Mouse (Mus musculus) liver, adult 2 months (tissue): ENCODE data around the gene Ipo13. TPM values are rescaled to one million over a fixed set of nuclear protein-coding genes. Genes with fewer than 3 reads are reported as not detected.

Experiments used
- DNase-seq: peaks from one replicate; pipeline ENCODE4 v3.0.0-alpha.2; 2011; ENCODE audit warnings: low read depth, low spot score; ENCODE audit errors: extremely low read depth
- H3K27ac ChIP-seq: fragments of 200-500 bp; replicated peaks from 2 replicates; pipeline ENCODE4 v1.5.1; 2012; ENCODE audit warnings: low read depth, mild to moderate bottlenecking, control low read depth, inconsistent platforms, low read length; ENCODE audit not compliant: insufficient read depth
- H3K27me3 ChIP-seq: fragments of 200-500 bp; 2 replicates; pipeline ENCODE4 v1.6.1; 2012; ENCODE audit warnings: mild to moderate bottlenecking, moderate library complexity, low read length, inconsistent platforms; ENCODE audit not compliant: control insufficient read depth, insufficient read depth
- H3K36me3 ChIP-seq: fragments of 200-500 bp; 2 replicates; pipeline ENCODE4 v1.6.1; 2012; ENCODE audit warnings: low read length, inconsistent platforms; ENCODE audit not compliant: control insufficient read depth, insufficient read depth
- H3K4me1 ChIP-seq: fragments of 200-500 bp; 2 replicates; pipeline ENCODE4 v1.6.1; 2011; ENCODE audit warnings: low read length; ENCODE audit not compliant: control insufficient read depth, insufficient read depth
- H3K4me3 ChIP-seq: fragments of 200-500 bp; 2 replicates; pipeline ENCODE4 v1.5.1; 2011; ENCODE audit warnings: low read depth, mild to moderate bottlenecking, control low read depth, low read length, moderate library complexity; ENCODE audit not compliant: insufficient read depth
- H3K79me2 ChIP-seq: fragments of 200-500 bp; 2 replicates; pipeline ENCODE4 v1.6.1; 2012; ENCODE audit warnings: inconsistent platforms, mild to moderate bottlenecking, low read length, moderate library complexity; ENCODE audit not compliant: control insufficient read depth, insufficient read depth
- H3K9ac ChIP-seq: fragments of 200-500 bp; 2 replicates; pipeline ENCODE4 v1.6.1; 2012; ENCODE audit warnings: low read depth, mild to moderate bottlenecking, control low read depth, inconsistent platforms, low read length
- CTCF ChIP-seq: fragments of 200-500 bp; IDR thresholded peaks from 2 replicates; pipeline ENCODE4 v1.5.1; 2011; ENCODE audit warnings: low read depth, low read length, control low read depth
- POLR2A ChIP-seq: fragments of 200-500 bp; IDR thresholded peaks from 2 replicates; pipeline ENCODE4 v1.6.1; 2011; ENCODE audit warnings: low read length, control low read depth; ENCODE audit not compliant: insufficient read depth; ENCODE audit errors: extremely low read depth
- WGBS: fragments of 180-500 bp; shearing (Covaris S2); methylation state at CpG from one replicate; pipeline ENCODE4 v1.1.7; 2018; 5-methylcytosine and 5-hydroxymethylcytosine counted together
- polyA plus RNA-seq: library from polyadenylated mRNA; depleted of rRNA; stranded (reverse); fragments of >200 nt; gene quantifications from 2 replicates; pipeline ENCODE4 v1.2.3, GENCODE M21; 2012
- total RNA-seq: library from RNA; depleted of rRNA; stranded (reverse); fragments of >200 nt; gene quantifications from 2 replicates; pipeline ENCODE4 v1.2.3, GENCODE M21; 2014

Ipo13 gene
- total and polyA plus RNA-seq, 2 experiments, result 3.5 to 23.5 TPM

GRCm38 (mm10) chr4:117898111-117898510 is 16.7 kb downstream of the Ipo13 start:
- H3K27ac ChIP-seq, result no peak overlapping the region
- no peak overlapping the region for H3K9ac ChIP-seq
- WGBS, result 62% methylated on average over 3 of the region's 3 CpGs
- TF ChIP-seq POLR2A, result no peak
- no peak for TF ChIP-seq CTCF
- H3K4me3 ChIP-seq, result no peak overlapping the region
- DNase-seq, result no peak
- H3K27me3 ChIP-seq, result no peaks in the 10 kb centered on the region
- H3K36me3 ChIP-seq, result peaks cover 19% of the 10 kb centered on the region
- H3K79me2 ChIP-seq, result no peaks in the 10 kb centered on the region
- no peaks in the 10 kb centered on the region for H3K4me1 ChIP-seq

GRCm38 (mm10) chr4:117896031-117896430 is 18.8 kb downstream of the Ipo13 start:
- Histone ChIP-seq H3K9ac (no peak overlapping the region), H3K4me1 (peaks cover 4% of the 10 kb centered on the region; the same call in 1 of the 2 replicates), H3K27ac (no peak overlapping the region), H3K79me2 (no peaks in the 10 kb centered on the region), H3K4me3 (no peak overlapping the region), H3K27me3 (no peaks in the 10 kb centered on the region), H3K36me3 (peaks cover 11% of the 10 kb centered on the region; the same call in 1 of the 2 replicates)
- WGBS, result 94% methylated on average over 6 of the region's 6 CpGs
- TF ChIP-seq POLR2A, result no peak
- no peak for TF ChIP-seq CTCF
- no peak for DNase-seq

GRCm38 (mm10) chr4:117895339-117895738 is 19.5 kb downstream of the Ipo13 start:
- no peaks in the 10 kb centered on the region for H3K79me2 ChIP-seq
- TF ChIP-seq CTCF (no peak), POLR2A (no peak)
- H3K9ac ChIP-seq, result no peak overlapping the region
- no peak overlapping the region for H3K27ac ChIP-seq
- no peak overlapping the region for H3K4me3 ChIP-seq
- DNase-seq, result no peak
- H3K4me1 ChIP-seq, result peaks cover 4% of the 10 kb centered on the region; the same call in 1 of the 2 replicates
- 86% methylated on average over 7 of the region's 7 CpGs for WGBS
- peaks cover 9% of the 10 kb centered on the region; the same call in 1 of the 2 replicates for H3K36me3 ChIP-seq
- H3K27me3 ChIP-seq, result no peaks in the 10 kb centered on the region

- peaks cover 2% of the 10 kb centered on the region; the same call in 1 of the 2 replicates for H3K36me3 ChIP-seq
- no peak overlapping the region for H3K4me3 ChIP-seq
- DNase-seq, result no peak
- H3K4me1 ChIP-seq, result peaks cover 4% of the 10 kb centered on the region; the same call in 1 of the 2 replicates
- WGBS, result 88% methylated on average over 8 of the region's 8 CpGs
- no peak overlapping the region for H3K27ac ChIP-seq
- no peak overlapping the region for H3K9ac ChIP-seq
- H3K27me3 ChIP-seq, result no peaks in the 10 kb centered on the region
- H3K79me2 ChIP-seq, result no peaks in the 10 kb centered on the region
- TF ChIP-seq CTCF (no peak), POLR2A (no peak)
Measured at GRCm38 (mm10) chr4:117894601-117895000, 20.2 kb downstream of the Ipo13 start.

- Histone ChIP-seq H3K4me1 (peaks cover 4% of the 10 kb centered on the region; the same call in 1 of the 2 replicates), H3K9ac (no peak overlapping the region), H3K36me3 (no peaks in the 10 kb centered on the region), H3K4me3 (no peak overlapping the region), H3K27me3 (no peaks in the 10 kb centered on the region), H3K27ac (no peak overlapping the region), H3K79me2 (no peaks in the 10 kb centered on the region)
- TF ChIP-seq CTCF (no peak), POLR2A (no peak)
- DNase-seq, result peak; percentile 24
- WGBS, result 24% methylated on average over 9 of the region's 9 CpGs
Measured at GRCm38 (mm10) chr4:117893376-117893775, 21.4 kb downstream of the Ipo13 start.

GRCm38 (mm10) chr4:117891738-117892161 is 23.0 kb downstream of the Ipo13 start, which contains the start of gene Dph2:
Gene Dph2 (minus strand): TSS chr4:117892032.
- Histone ChIP-seq H3K9ac (peak within 1 kb of the TSS; percentile 63), H3K27ac (no peak within 1 kb of the TSS), H3K4me3 (peak within 1 kb of the TSS; percentile 85), H3K27me3 (no peaks in the 10 kb centered on the region), H3K36me3 (no peaks in the 10 kb centered on the region), H3K4me1 (peaks cover 7% of the 10 kb centered on the region; the same call in 1 of the 2 replicates), H3K79me2 (peaks cover 4% of the 10 kb centered on the region; the same call in 1 of the 2 replicates)
- WGBS, result under 1% methylated on average over 21 of the region's 21 CpGs
- TF ChIP-seq CTCF (no peak), POLR2A (no peak)
- peak; percentile 96 for DNase-seq
